Mouse (Mus musculus): ENCODE measurements around the gene Fbxo17.
A peak's percentile ranks its signal among the peaks of the same experiment; 100 is the strongest.

Fbxo17 gene

GRCm38 (mm10) chr7:28719650-28720049 lies 3.0 kb downstream of the Fbxo17 start:
- no peak for DNase-seq

GRCm38 (mm10) chr7:28720753-28721537 lies 4.3 kb downstream of the Fbxo17 start:
- no peak for DNase-seq

GRCm38 (mm10) chr7:28722079-28722478 lies 5.5 kb downstream of the Fbxo17 start:
- DNase-seq = no peak

GRCm38 (mm10) chr7:28724613-28725012 lies 8.0 kb downstream of the Fbxo17 start:
- DNase-seq = no peak

- peak; percentile 69 for DNase-seq
These were observed 10.0 kb downstream of the Fbxo17 start for GRCm38 (mm10) chr7:28726600-28726999.

- DNase-seq = no peak
These were observed 11.2 kb downstream of the Fbxo17 start for GRCm38 (mm10) chr7:28727649-28728340.

- peak; percentile 92 for DNase-seq
These were observed 15.9 kb downstream of the Fbxo17 start for GRCm38 (mm10) chr7:28732341-28733142.

GRCm38 (mm10) chr7:28733211-28733610 lies 16.6 kb downstream of the Fbxo17 start:
- no peak for DNase-seq

GRCm38 (mm10) chr7:28735701-28736100 lies 19.1 kb downstream of the Fbxo17 start:
- DNase-seq = no peak

- DNase-seq = no peak
These were observed 23.2 kb downstream of the Fbxo17 start for GRCm38 (mm10) chr7:28739829-28740228.

GRCm38 (mm10) chr7:28740949-28741348 lies 24.3 kb downstream of the Fbxo17 start:
- DNase-seq = no peak

- no peak for DNase-seq
These were observed 24.7 kb downstream of the Fbxo17 start for GRCm38 (mm10) chr7:28741368-28741708.

- peak; percentile 97 for DNase-seq
These were observed 25.3 kb downstream of the Fbxo17 start, which contains the start of the genes Mrps12 and Sars2 for GRCm38 (mm10) chr7:28741709-28742438. Gene Mrps12 (minus strand): TSS chr7:28741820. Gene Sars2 (plus strand): TSS chr7:28741992.

- no peak for DNase-seq
These were observed 33.3 kb downstream of the Fbxo17 start for GRCm38 (mm10) chr7:28749935-28750334.

- DNase-seq = no peak
These were observed 39.5 kb downstream of the Fbxo17 start, which contains the start of gene Ccer2 for GRCm38 (mm10) chr7:28756079-28756478. Gene Ccer2 (plus strand): TSS chr7:28756174.

GRCm38 (mm10) chr7:28758623-28759022 lies 42.0 kb downstream of the Fbxo17 start:
- no peak for DNase-seq

GRCm38 (mm10) chr7:28761907-28762306 lies 45.3 kb downstream of the Fbxo17 start:
- DNase-seq = no peak

- DNase-seq = no peak
These were observed 48.6 kb downstream of the Fbxo17 start for GRCm38 (mm10) chr7:28765211-28765610.

- peak; percentile 99 for DNase-seq
These were observed 49.7 kb downstream of the Fbxo17 start, which contains the start of gene Sirt2 for GRCm38 (mm10) chr7:28766173-28766879. Gene Sirt2 (plus strand): TSS chr7:28766735.

- DNase-seq = no peak
These were observed 50.3 kb downstream of the Fbxo17 start for GRCm38 (mm10) chr7:28766910-28767309.

GRCm38 (mm10) chr7:28767462-28767965 lies 50.9 kb downstream of the Fbxo17 start, which contains the start of gene Nfkbib:
Gene Nfkbib (minus strand): TSS chr7:28767512.
- DNase-seq = no peak

All from kidney, postnatal 14 days (tissue).